Mouse (Mus musculus): ENCODE measurements at regions not wholly inside any gene's neighbourhood (a gene's known extent, or its start where the extent isn't known, plus 50 kb on each side); places are given as distances from the start of the nearest gene placed in this dataset.
A peak's percentile ranks its signal among the peaks of the same experiment; 100 is the strongest.

- no peaks in the 10 kb centered on the region for H3K9me3 ChIP-seq (ENCODE audit: low read length)
- no peak overlapping the region for H3K4me2 ChIP-seq (ENCODE audit: low read depth)
- WGBS, result 88% methylated on average over 1 of the region's 1 CpGs
- no peaks in the 10 kb centered on the region for H3K36me3 ChIP-seq (ENCODE audit: insufficient read depth)
- no peak for ATAC-seq
- no peak overlapping the region for H3K27ac ChIP-seq (ENCODE audit: low read depth, low read length)
- no peak overlapping the region for H3K9ac ChIP-seq
- DNase-seq, result no peak
- no peak overlapping the region for H3K4me3 ChIP-seq (ENCODE audit: low read depth, low read length)
- no peak for TF ChIP-seq CTCF (IDR thresholded peaks at IDR 0.05; ENCODE audit: low read depth)
- no peaks in the 10 kb centered on the region for H3K4me1 ChIP-seq (ENCODE audit: insufficient read depth)
- H3K27me3 ChIP-seq (ENCODE audit: insufficient read depth, low read length), result no peaks in the 10 kb centered on the region
Observed at GRCm38 (mm10) chr10:27703260-27703659, 83.7 kb upstream of the Lama2 start.

DNA sequence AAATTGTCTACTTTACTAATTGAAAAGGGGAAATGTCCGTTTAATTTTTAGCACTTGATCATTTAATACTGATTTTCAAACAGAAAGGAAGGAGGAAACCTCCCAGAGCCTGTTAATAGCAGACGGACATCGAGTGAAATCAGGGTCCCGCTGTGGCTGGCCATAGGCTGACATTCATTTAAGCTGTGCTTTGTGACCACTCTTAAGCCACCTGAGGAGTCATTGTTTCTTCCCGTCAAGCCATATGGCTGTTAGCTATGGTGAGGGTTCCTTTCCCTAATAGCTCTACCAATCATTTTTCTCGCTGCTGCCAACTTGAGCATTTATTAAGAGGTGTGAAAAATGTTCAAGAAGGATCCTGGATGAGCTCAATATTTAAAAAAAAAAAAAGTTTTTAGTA is 78.7 kb upstream of the Lama2 start:
- H3K27ac ChIP-seq (ENCODE audit: low read depth, low read length), result no peak overlapping the region
- ATAC-seq (no peak), DNase-seq (no peak)
- H3K36me3 ChIP-seq (ENCODE audit: insufficient read depth), result no peaks in the 10 kb centered on the region
- H3K27me3 ChIP-seq (ENCODE audit: insufficient read depth, low read length), result no peaks in the 10 kb centered on the region
- no peak overlapping the region for H3K4me3 ChIP-seq (ENCODE audit: low read depth, low read length)
- no peak for TF ChIP-seq CTCF (IDR thresholded peaks at IDR 0.05; ENCODE audit: low read depth)
- no peak overlapping the region for H3K9ac ChIP-seq
- no peak overlapping the region for H3K4me2 ChIP-seq (ENCODE audit: low read depth)
- H3K4me1 ChIP-seq (ENCODE audit: insufficient read depth), result no peaks in the 10 kb centered on the region
- H3K9me3 ChIP-seq (ENCODE audit: low read length), result no peaks in the 10 kb centered on the region
- 13% methylated on average over 6 of the region's 6 CpGs for WGBS

GRCm38 (mm10) chr10:27681376-27681775 is 61.8 kb upstream of the Lama2 start:
- peak; percentile 28 for DNase-seq
- ATAC-seq, result peak; percentile 45; the same call in 1 of the 2 replicates
- 39% methylated on average over 2 of the region's 2 CpGs for WGBS
- H3K27me3 ChIP-seq (ENCODE audit: insufficient read depth, low read length), result no peaks in the 10 kb centered on the region
- no peak overlapping the region for H3K27ac ChIP-seq (ENCODE audit: low read depth, low read length)
- TF ChIP-seq CTCF (IDR thresholded peaks at IDR 0.05; ENCODE audit: low read depth), result no peak
- H3K9ac ChIP-seq, result no peak overlapping the region
- no peak overlapping the region for H3K4me2 ChIP-seq (ENCODE audit: low read depth)
- H3K4me3 ChIP-seq (ENCODE audit: low read depth, low read length), result no peak overlapping the region
- no peaks in the 10 kb centered on the region for H3K36me3 ChIP-seq (ENCODE audit: insufficient read depth)
- H3K9me3 ChIP-seq (ENCODE audit: low read length), result no peaks in the 10 kb centered on the region
- no peaks in the 10 kb centered on the region for H3K4me1 ChIP-seq (ENCODE audit: insufficient read depth)

DNA sequence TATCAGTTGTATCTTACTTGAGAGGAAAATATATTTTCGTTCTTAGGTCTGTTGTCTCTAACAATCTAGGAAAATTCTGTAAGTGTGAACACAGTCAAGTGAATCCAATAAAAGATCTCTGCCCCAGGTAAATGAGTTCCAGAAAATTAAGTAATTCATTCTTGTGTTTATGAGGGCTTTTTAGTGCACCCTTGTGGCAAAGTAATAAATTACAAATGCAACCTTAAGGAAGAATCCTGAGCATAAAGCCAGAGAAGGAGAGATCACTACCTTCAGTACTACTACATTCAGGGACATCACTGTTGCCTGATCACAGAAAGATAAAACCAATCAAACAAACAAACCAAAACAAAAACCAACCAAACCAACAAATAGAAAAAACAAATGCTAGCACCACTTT is 56.0 kb upstream of the Lama2 start:
- DNase-seq, result no peak
- peak; percentile 34; the same call in 1 of the 2 replicates for TF ChIP-seq CTCF (IDR thresholded peaks at IDR 0.05; ENCODE audit: low read depth)

GRCm38 (mm10) chr10:27674379-27674778 is 54.8 kb upstream of the Lama2 start:
- no peak for TF ChIP-seq CTCF (IDR thresholded peaks at IDR 0.05; ENCODE audit: low read depth)
- no peak overlapping the region for H3K27ac ChIP-seq (ENCODE audit: low read depth, low read length)
- ATAC-seq, result no peak
- H3K4me3 ChIP-seq (ENCODE audit: low read depth, low read length), result no peak overlapping the region
- H3K27me3 ChIP-seq (ENCODE audit: insufficient read depth, low read length), result no peaks in the 10 kb centered on the region
- H3K9me3 ChIP-seq (ENCODE audit: low read length), result no peaks in the 10 kb centered on the region
- H3K9ac ChIP-seq, result no peak overlapping the region
- H3K4me2 ChIP-seq (ENCODE audit: low read depth), result no peak overlapping the region
- 40% methylated on average over 4 of the region's 4 CpGs for WGBS
- no peaks in the 10 kb centered on the region for H3K36me3 ChIP-seq (ENCODE audit: insufficient read depth)
- no peak for DNase-seq
- no peaks in the 10 kb centered on the region for H3K4me1 ChIP-seq (ENCODE audit: insufficient read depth)

More for the DNA sequence above, 56.0 kb upstream of the Lama2 start:
- Histone ChIP-seq H3K36me3 (ENCODE audit: insufficient read depth) (no peaks in the 10 kb centered on the region), H3K9me3 (ENCODE audit: low read length) (no peaks in the 10 kb centered on the region), H3K27ac (ENCODE audit: low read depth, low read length) (no peak overlapping the region), H3K4me3 (ENCODE audit: low read depth, low read length) (no peak overlapping the region), H3K4me2 (ENCODE audit: low read depth) (no peak overlapping the region), H3K9ac (no peak overlapping the region), H3K27me3 (ENCODE audit: insufficient read depth, low read length) (no peaks in the 10 kb centered on the region), H3K4me1 (ENCODE audit: insufficient read depth) (no peaks in the 10 kb centered on the region)
- 84% methylated on average over 1 of the region's 1 CpGs for WGBS
- no peak for ATAC-seq
